8 mouse cellular contexts compared by ENCODE assay signal in the genomic region with DNA sequence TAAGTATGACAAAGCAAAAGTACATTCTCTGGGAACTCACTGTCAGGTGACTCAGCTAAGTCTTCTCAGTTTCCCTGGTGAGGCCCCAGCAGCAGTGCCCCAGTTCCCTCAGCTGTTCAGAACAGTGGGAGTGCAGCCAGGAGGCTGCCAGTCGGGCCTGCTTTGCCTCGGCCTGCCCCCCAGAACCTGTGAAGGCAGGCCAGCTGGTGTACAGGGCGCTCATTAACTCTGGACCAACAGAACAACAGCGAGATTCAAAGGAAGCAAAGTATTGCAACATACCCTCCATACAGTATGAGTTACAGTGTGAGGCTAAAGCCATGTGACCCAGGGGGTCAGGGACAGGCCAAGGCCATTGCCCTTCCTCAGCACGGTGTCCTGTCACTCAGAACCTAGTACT. TPM values are rescaled to one million over a fixed set of nuclear protein-coding genes. Genes with fewer than 3 reads are reported as not detected.
A peak's percentile ranks its signal among the peaks of the same experiment; 100 is the strongest.
DNase-seq lines count a peak whose midpoint lies in the region; ATAC-seq and TF ChIP-seq lines count a peak whose summit lies in the region.

No protein-coding gene starts in this region.

- H3K27me3 ChIP-seq in heart, embryonic 12.5 days (replicated peaks) = no peaks in the 10 kb centered on the region
- H3K27me3 ChIP-seq in kidney, postnatal 0 days (ENCODE audit: insufficient read depth, low read length) = no peaks in the 10 kb centered on the region
- H3K27me3 ChIP-seq in liver, embryonic 14.5 days (ENCODE audit: control insufficient read depth, insufficient read depth, low read length) = no peaks in the 10 kb centered on the region
- H3K27me3 ChIP-seq in small intestine, adult 2 months (ENCODE audit: control insufficient read depth, insufficient read depth, low read length) = no peaks in the 10 kb centered on the region

- no peak for TF ChIP-seq POLR2A in small intestine, adult 2 months (IDR thresholded peaks at IDR 0.05; ENCODE audit: low read depth, low read length)

- DNase-seq in heart, adult 18-20 months = peak; percentile 55 to 79
- DNase-seq in adrenal gland, adult 18-20 months (ENCODE audit: low spot score in 2 of 2) = peak; percentile 41 to 50
- peak; percentile 44 to 65 for DNase-seq in frontal cortex, postnatal 10 days (ENCODE audit: low spot score in 2 of 2)
- no peak for DNase-seq in kidney, postnatal 0 days (ENCODE audit: low spot score)
- DNase-seq in liver, embryonic 14.5 days (ENCODE audit: low read depth in 3 of 3, low spot score in 3 of 3) = peak; percentile 23 to 39 (median 27)
- no peak for DNase-seq in testis, postnatal 10 days (ENCODE audit: low spot score)

- no peak overlapping the region for H3K4me3 ChIP-seq in heart, embryonic 12.5 days
- H3K4me3 ChIP-seq in kidney, postnatal 0 days (replicated peaks; ENCODE audit: low read depth, low read length) = no peak overlapping the region
- no peak overlapping the region for H3K4me3 ChIP-seq in liver, embryonic 14.5 days (ENCODE audit: insufficient read depth in 1 of 2, low read depth in 2 of 2, low read length in 2 of 2)
- H3K4me3 ChIP-seq in small intestine, adult 2 months (ENCODE audit: low read depth, low read length) = no peak overlapping the region

- no peak for ATAC-seq in heart, embryonic 12.5 days (ENCODE audit: insufficient number of reproducible peaks, low FRiP score)
- ATAC-seq in kidney, postnatal 0 days (replicated peaks; ENCODE audit: low FRiP score, low read depth) = peak; percentile 63
- ATAC-seq in liver, embryonic 14.5 days (ENCODE audit: insufficient read depth) = peak; percentile 81

- 70% methylated on average over 5 of the region's 5 CpGs for WGBS in heart, embryonic 12.5 days
- 73% methylated on average over 5 of the region's 5 CpGs for WGBS in kidney, postnatal 0 days
- WGBS in liver, embryonic 14.5 days (ENCODE audit: insufficient replicate concordance) = 48% methylated on average over 5 of the region's 5 CpGs
- 43% methylated on average over 5 of the region's 5 CpGs for WGBS in small intestine, adult 2 months

- H3K9ac ChIP-seq in heart, embryonic 12.5 days = no peak overlapping the region
- H3K9ac ChIP-seq in kidney, postnatal 0 days (ENCODE audit: low read depth, low read length) = no peak overlapping the region
- no peak overlapping the region for H3K9ac ChIP-seq in liver, embryonic 14.5 days (replicated peaks)

- no peak for TF ChIP-seq EP300 in liver, embryonic 14.5 days (IDR thresholded peaks at IDR 0.05; ENCODE audit: low read depth)

- H3K36me3 ChIP-seq in heart, embryonic 12.5 days = peaks cover 70% of the 10 kb centered on the region
- H3K36me3 ChIP-seq in kidney, postnatal 0 days (ENCODE audit: insufficient read depth, low read length) = peaks cover 44% of the 10 kb centered on the region
- H3K36me3 ChIP-seq in liver, embryonic 14.5 days (replicated peaks; ENCODE audit: control insufficient read depth, insufficient read depth, low read depth) = no peaks in the 10 kb centered on the region; the same call in 1 of the 2 replicates
- H3K36me3 ChIP-seq in small intestine, adult 2 months (ENCODE audit: control insufficient read depth, insufficient read depth, low read length) = peaks cover 39% of the 10 kb centered on the region

- H3K4me2 ChIP-seq in heart, embryonic 12.5 days = no peak overlapping the region
- H3K4me2 ChIP-seq in kidney, postnatal 0 days (ENCODE audit: low read length) = no peak overlapping the region
- H3K4me2 ChIP-seq in liver, embryonic 14.5 days (ENCODE audit: low read depth) = no peak overlapping the region

- no peak for TF ChIP-seq CTCF in kidney, postnatal 0 days (IDR thresholded peaks at IDR 0.05; ENCODE audit: low read depth)
- TF ChIP-seq CTCF in liver, embryonic 14.5 days (IDR thresholded peaks at IDR 0.05; ENCODE audit: low read depth) = no peak
- TF ChIP-seq CTCF in small intestine, adult 2 months (IDR thresholded peaks at IDR 0.05; ENCODE audit: extremely low read depth, insufficient read length, insufficient replicate concordance, low read depth, low read length) = no peak

- no peaks in the 10 kb centered on the region for H3K9me3 ChIP-seq in heart, embryonic 12.5 days (replicated peaks)
- no peaks in the 10 kb centered on the region for H3K9me3 ChIP-seq in kidney, postnatal 0 days (replicated peaks; ENCODE audit: low read length)
- no peaks in the 10 kb centered on the region for H3K9me3 ChIP-seq in liver, embryonic 14.5 days (ENCODE audit: control insufficient read depth, low read length)

- H3K27ac ChIP-seq in heart, embryonic 12.5 days (ENCODE audit: poor library complexity, severe bottlenecking) = no peak overlapping the region; the same call in 1 of the 2 replicates
- H3K27ac ChIP-seq in kidney, postnatal 0 days = no peak overlapping the region
- no peak overlapping the region for H3K27ac ChIP-seq in liver, embryonic 14.5 days
- H3K27ac ChIP-seq in small intestine, adult 2 months (ENCODE audit: insufficient read depth, low read depth, low read length) = peak overlapping the region; percentile 14; the same call in 1 of the 2 replicates

- peaks cover 8% of the 10 kb centered on the region for H3K4me1 ChIP-seq in heart, embryonic 12.5 days (replicated peaks)
- H3K4me1 ChIP-seq in kidney, postnatal 0 days (replicated peaks; ENCODE audit: insufficient read depth, low read length) = no peaks in the 10 kb centered on the region
- peaks cover 2 to 10% of the 10 kb centered on the region in 2 experiments; a peak in 2 of 4 replicates for H3K4me1 ChIP-seq in liver, embryonic 14.5 days (replicated peaks; ENCODE audit: control insufficient read depth in 2 of 2, insufficient read depth in 2 of 2, low read length in 1 of 2)
- no peaks in the 10 kb centered on the region for H3K4me1 ChIP-seq in small intestine, adult 2 months (ENCODE audit: control insufficient read depth, insufficient read depth, insufficient read length, low read length)

RNA-seq across cellular contexts. Expression of a gene that starts 28.7 kb away (rescaled TPM):
- total RNA-seq in heart, adult 18-20 months (2021) = 10 to 100 TPM; 20.7 to 21.7 TPM
- 45.8 and 48.9 TPM in 2 replicates for polyA plus RNA-seq in heart, embryonic 12.5 days (2016; fragmentation: Nextera tagmentation; extraction: Ambion mirVana)
- total RNA-seq in adrenal gland, adult 18-20 months (2021) = 10 to 100 TPM; 54.0 to 54.3 TPM
- polyA plus RNA-seq in kidney, postnatal 0 days (2015; fragmentation: Nextera tagmentation; extraction: Ambion mirVana) = 42.3 and 48.9 TPM in 2 replicates
- 12.2 and 13.3 TPM in 2 replicates for polyA plus RNA-seq in liver, embryonic 14.5 days (2012; rRNA removed)
- 18.3 and 18.8 TPM in 2 replicates for polyA plus RNA-seq in liver, embryonic 14.5 days (2014; fragmentation: Nextera tagmentation; extraction: Ambion mirVana)
- polyA plus RNA-seq in small intestine, adult 2 months (2012; rRNA removed) = 13.6 and 16.6 TPM in 2 replicates

Comparison
In these comparisons a context has a peak if more than half of its experiments do, and no peak if none do; other contexts are left out.
1. DNase-seq: peak in heart, adult 18-20 months (2 of 2), adrenal gland, adult 18-20 months (2 of 2), frontal cortex, postnatal 10 days (2 of 2) and liver, embryonic 14.5 days (3 of 3); none in kidney, postnatal 0 days (single experiment) and testis, postnatal 10 days (single experiment).